Mouse (Mus musculus) forebrain, embryonic 10.5 days (tissue): ENCODE data around the gene Gc. TPM values are rescaled to one million over a fixed set of nuclear protein-coding genes. Genes with fewer than 3 reads are reported as not detected.

Experiments
- DNase-seq: peaks from one replicate; pipeline ENCODE4 v3.0.0-alpha.2; 2017; ENCODE audit warnings: low spot score; ENCODE audit errors: extremely low spot score
- H3K27ac ChIP-seq: fragments of 300-500 bp; sonication (generic); 2 replicates; pipeline ENCODE4 v1.5.1; 2016; ENCODE audit warnings: mild to moderate bottlenecking
- H3K27me3 ChIP-seq: fragments of 300-500 bp; sonication (generic); 2 replicates; pipeline ENCODE4 v1.6.1; 2016; ENCODE audit warnings: mild to moderate bottlenecking; ENCODE audit not compliant: poor library complexity, severe bottlenecking
- H3K36me3 ChIP-seq: fragments of 300-500 bp; sonication (generic); replicated peaks from 2 replicates; pipeline ENCODE4 v1.6.1; 2016; ENCODE audit warnings: mild to moderate bottlenecking, moderate library complexity
- H3K4me1 ChIP-seq: fragments of 300-500 bp; sonication (generic); 2 replicates; pipeline ENCODE4 v1.6.1; 2016
- H3K4me3 ChIP-seq: fragments of 300-500 bp; sonication (generic); 2 replicates; pipeline ENCODE4 v1.5.1; 2016; ENCODE audit warnings: mild to moderate bottlenecking, moderate library complexity
- H3K9me3 ChIP-seq: fragments of 300-500 bp; sonication (generic); 2 replicates; pipeline ENCODE4 v1.6.1; 2016; ENCODE audit warnings: mild to moderate bottlenecking, moderate library complexity
- WGBS: fragments of 180-500 bp; shearing (Covaris S2); methylation state at CpG from one replicate; pipeline ENCODE4 v1.1.7; 2016; 5-methylcytosine and 5-hydroxymethylcytosine counted together
- polyA plus RNA-seq: library from polyadenylated mRNA; unstranded; fragments of >200 nt; fragmentation: Nextera tagmentation; extraction: Ambion mirVana; gene quantifications from 2 replicates; pipeline ENCODE4 v1.2.1, GENCODE M21; 2016

Gc gene
- polyA plus RNA-seq, 1 experiment from 2014 or later: not detected

- no peaks in the 10 kb centered on the region for H3K9me3 ChIP-seq
- no peak overlapping the region for H3K27ac ChIP-seq
- H3K4me3 ChIP-seq: no peak overlapping the region
- H3K4me1 ChIP-seq: no peaks in the 10 kb centered on the region
- no peaks in the 10 kb centered on the region for H3K27me3 ChIP-seq
- 82% methylated on average over 4 of the region's 4 CpGs for WGBS
- no peaks in the 10 kb centered on the region for H3K36me3 ChIP-seq
- DNase-seq: peak; percentile 20
These were observed 13.3 kb downstream of the Gc start for GRCm38 (mm10) chr5:89444360-89444759.

- no peaks in the 10 kb centered on the region for H3K9me3 ChIP-seq
- H3K27me3 ChIP-seq: no peaks in the 10 kb centered on the region
- 65% methylated on average over 1 of the region's 1 CpGs for WGBS
- no peaks in the 10 kb centered on the region for H3K36me3 ChIP-seq
- H3K4me3 ChIP-seq: no peak overlapping the region
- H3K4me1 ChIP-seq: no peaks in the 10 kb centered on the region
- H3K27ac ChIP-seq: no peak overlapping the region
- DNase-seq: no peak
These were observed 46.2 kb downstream of the Gc start for GRCm38 (mm10) chr5:89411536-89411935.

- no peak for DNase-seq
- Histone ChIP-seq H3K4me3 (no peak overlapping the region), H3K27ac (no peak overlapping the region), H3K9me3 (no peaks in the 10 kb centered on the region), H3K27me3 (no peaks in the 10 kb centered on the region), H3K36me3 (no peaks in the 10 kb centered on the region), H3K4me1 (no peaks in the 10 kb centered on the region)
These were observed 50.2 kb downstream of the Gc start for GRCm38 (mm10) chr5:89407376-89408082.

- 87% methylated on average over 1 of the region's 1 CpGs for WGBS
These were observed 52.6 kb downstream of the Gc start for GRCm38 (mm10) chr5:89405132-89405531.

GRCm38 (mm10) chr5:89390405-89390804 is 67.3 kb downstream of the Gc start:
- whole genome bisulfite sequencing: 63% methylated on average over 1 of the region's 1 CpGs
- H3K4me3 ChIP-seq: no peak overlapping the region
- no peak for DNase-seq

More at GRCm38 (mm10) chr5:89405132-89405531, 52.6 kb downstream of the Gc start:
- Histone ChIP-seq H3K36me3 (no peaks in the 10 kb centered on the region), H3K9me3 (no peaks in the 10 kb centered on the region), H3K4me1 (no peaks in the 10 kb centered on the region), H3K4me3 (no peak overlapping the region), H3K27ac (no peak overlapping the region), H3K27me3 (no peaks in the 10 kb centered on the region)
- no peak for DNase-seq

GRCm38 (mm10) chr5:89384204-89384603 is 73.5 kb downstream of the Gc start:
- Histone ChIP-seq H3K27me3 (no peaks in the 10 kb centered on the region), H3K4me1 (no peaks in the 10 kb centered on the region), H3K36me3 (no peaks in the 10 kb centered on the region), H3K4me3 (no peak overlapping the region), H3K9me3 (no peaks in the 10 kb centered on the region), H3K27ac (no peak overlapping the region)
- no peak for DNase-seq
- WGBS: 54% methylated on average over 5 of the region's 5 CpGs

More at GRCm38 (mm10) chr5:89390405-89390804, 67.3 kb downstream of the Gc start:
- no peaks in the 10 kb centered on the region for H3K36me3 ChIP-seq
- no peaks in the 10 kb centered on the region for H3K27me3 ChIP-seq
- H3K9me3 ChIP-seq: peaks cover 8% of the 10 kb centered on the region
- H3K27ac ChIP-seq: no peak overlapping the region
- H3K4me1 ChIP-seq: no peaks in the 10 kb centered on the region

- no peaks in the 10 kb centered on the region for H3K36me3 ChIP-seq
- DNase-seq: no peak
- H3K4me1 ChIP-seq: no peaks in the 10 kb centered on the region
- WGBS: 92% methylated on average over 4 of the region's 4 CpGs
- H3K27me3 ChIP-seq: no peaks in the 10 kb centered on the region
- no peak overlapping the region for H3K27ac ChIP-seq
- H3K4me3 ChIP-seq: no peak overlapping the region
- no peaks in the 10 kb centered on the region for H3K9me3 ChIP-seq
These were observed 76.4 kb downstream of the Gc start for GRCm38 (mm10) chr5:89381340-89381739.

GRCm38 (mm10) chr5:89370140-89370539 is 87.6 kb downstream of the Gc start:
- WGBS: 63% methylated on average over 1 of the region's 1 CpGs
- no peak for DNase-seq
- Histone ChIP-seq H3K9me3 (no peaks in the 10 kb centered on the region), H3K36me3 (no peaks in the 10 kb centered on the region), H3K27ac (no peak overlapping the region), H3K4me1 (peaks cover 11% of the 10 kb centered on the region), H3K27me3 (no peaks in the 10 kb centered on the region), H3K4me3 (no peak overlapping the region)

- no peaks in the 10 kb centered on the region for H3K36me3 ChIP-seq
- no peaks in the 10 kb centered on the region for H3K9me3 ChIP-seq
These were observed 89.5 kb downstream of the Gc start for GRCm38 (mm10) chr5:89368045-89368743.

More at GRCm38 (mm10) chr5:89368045-89368743, 89.5 kb downstream of the Gc start:
- no peak for DNase-seq
- Histone ChIP-seq H3K27ac (no peak overlapping the region; the same call in 1 of the 2 replicates), H3K4me1 (peaks cover 11% of the 10 kb centered on the region), H3K27me3 (no peaks in the 10 kb centered on the region), H3K4me3 (no peak overlapping the region)
- WGBS: 34% methylated on average over 4 of the region's 4 CpGs

Other genes with a start within 250 kb of the Gc start
- gene Npffr2, start 69.5 kb upstream of the Gc start, polyA plus RNA-seq: 0.43 and 0.45 TPM in 2 replicates